Mouse (Mus musculus) layer of hippocampus, adult 2 months (tissue): Measurements from ENCODE around the gene Mb. TPM values are rescaled to one million over a fixed set of nuclear protein-coding genes. Genes with fewer than 3 reads are reported as not detected.
"Not testable (repeated sequence)": the region's sequence is repeated elsewhere in the genome, so short reads cannot be mapped to it uniquely, and the experiment has no call there.

Experiments used
- DNase-seq, 2 experiments: peaks; one replicate each; pipeline ENCODE4 v3.0.0; 2022; ENCODE audit warnings: low spot score in 2 of 2
- H3K27ac ChIP-seq: fragments of 200-600 bp; 2 replicates; pipeline ENCODE4 v1.8.1; 2022
- H3K4me3 ChIP-seq: fragments of 200-600 bp; 2 replicates; pipeline ENCODE4 v1.8.1; 2022; ENCODE audit warnings: mild to moderate bottlenecking
- CTCF ChIP-seq: fragments of 200-600 bp; conservative IDR thresholded peaks from 2 replicates; pipeline ENCODE4 v1.8.1; 2022; ENCODE audit warnings: antibody characterized with exemption, mild to moderate bottlenecking, moderate library complexity
- total RNA-seq, 2 experiments: library from RNA; stranded (reverse); gene quantifications; 2 replicates each; pipeline ENCODE4 v1.2.3; 2021

Mb gene
- total RNA-seq, 2 experiments from 2014 or later = 0.49 TPM; not detected in 1

DNA sequence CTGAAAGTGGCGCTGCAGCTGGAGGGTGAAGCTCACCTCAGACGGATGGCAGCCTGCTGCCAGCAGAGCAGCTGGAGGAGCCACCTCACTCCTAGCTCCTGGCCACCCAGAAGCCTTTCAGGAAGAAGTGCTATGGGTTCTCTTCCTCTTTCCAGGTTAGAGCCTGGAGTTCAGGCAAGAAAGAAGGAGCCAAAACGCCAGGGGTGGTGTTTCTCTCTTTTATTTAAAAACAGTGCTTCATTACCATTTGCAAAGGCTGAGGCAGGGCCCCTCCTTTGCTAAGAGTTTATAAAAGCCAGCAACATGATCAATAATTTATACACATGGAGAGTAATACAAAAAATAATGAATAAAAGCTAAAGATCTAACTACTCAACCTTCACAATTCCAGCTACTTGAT is 28.3 kb upstream of the Mb start:
- no peak overlapping the region for H3K4me3 ChIP-seq
- TF ChIP-seq CTCF = no peak

DNA sequence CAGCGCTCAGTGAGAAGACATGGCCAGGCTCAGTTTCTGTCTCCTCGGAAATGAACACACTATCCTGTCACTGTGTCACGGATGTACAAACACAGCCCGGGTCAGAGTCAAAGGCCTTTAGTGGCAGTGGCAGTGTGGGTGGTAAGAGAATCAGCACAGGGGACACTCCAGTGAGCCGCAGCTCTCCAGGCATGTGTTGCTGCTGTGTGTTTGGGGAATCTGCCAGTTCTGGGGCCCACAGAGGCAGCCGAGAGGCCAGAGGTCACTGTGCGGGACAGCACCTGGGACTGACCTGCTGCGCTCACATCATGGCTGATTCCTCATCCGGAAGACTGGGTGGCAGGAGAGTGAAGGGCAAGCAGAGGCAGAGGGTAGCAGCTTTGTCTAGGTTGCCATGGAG is 27.4 kb upstream of the Mb start:
- H3K4me3 ChIP-seq = no peak overlapping the region
- no peak for TF ChIP-seq CTCF
- DNase-seq = no peak
- H3K27ac ChIP-seq = peak overlapping the region; percentile 81

More for the DNA sequence above, 28.3 kb upstream of the Mb start:
- peak overlapping the region; percentile 81 for H3K27ac ChIP-seq
- DNase-seq = no peak

DNA sequence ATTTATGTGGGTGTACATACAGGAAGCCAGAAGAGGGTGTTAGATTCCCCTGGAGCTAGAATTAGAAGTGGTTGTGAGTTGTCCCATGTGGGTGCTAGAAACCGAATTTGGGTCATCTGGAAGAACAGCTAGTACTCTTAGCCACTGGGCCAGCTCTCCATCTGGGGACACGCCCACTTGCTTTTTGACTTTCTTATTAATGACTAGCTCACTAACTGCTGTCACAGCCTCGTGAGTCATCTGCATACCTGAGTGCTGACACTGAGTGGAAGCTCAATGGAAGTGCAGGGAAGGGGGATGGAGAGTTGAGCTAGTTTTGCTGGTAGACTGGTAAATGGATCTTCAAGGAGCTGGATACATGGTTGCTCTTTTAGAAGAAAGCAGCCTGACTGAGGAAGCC is 26.1 kb upstream of the Mb start:
- H3K4me3 ChIP-seq = no peak overlapping the region
- TF ChIP-seq CTCF = no peak
- DNase-seq = no peak
- H3K27ac ChIP-seq = peak overlapping the region; percentile 43; the same call in 1 of the 2 replicates

GRCm38 (mm10) chr15:77072556-77073163 is 22.2 kb upstream of the Mb start:
- no peak overlapping the region for H3K4me3 ChIP-seq
- peak overlapping the region; percentile 67 for H3K27ac ChIP-seq
- DNase-seq = no peak
- TF ChIP-seq CTCF = no peak

DNA sequence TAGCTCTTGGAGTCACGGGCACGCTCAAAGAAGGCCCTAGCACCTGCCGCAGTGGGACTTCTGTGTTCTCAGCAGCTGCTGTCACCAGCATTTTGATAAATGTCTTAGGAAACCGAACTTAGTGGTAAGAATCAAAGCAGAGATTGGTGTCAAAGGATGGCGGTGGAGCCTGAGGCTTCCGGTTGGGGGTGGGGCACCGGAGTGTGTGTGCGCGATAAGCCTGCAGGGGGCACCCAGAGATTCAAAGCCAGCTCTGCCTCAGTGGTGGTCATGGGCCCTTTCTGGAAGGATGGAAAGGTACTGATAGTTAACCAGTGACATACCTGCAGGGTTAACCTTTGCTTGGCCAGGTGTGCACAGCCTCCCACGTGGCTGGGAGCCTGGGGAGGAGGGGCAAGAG is 21.0 kb upstream of the Mb start:
- peak in 1 of 2 experiments; percentile 55 for DNase-seq
- no peak overlapping the region; the same call in 1 of the 2 replicates for H3K4me3 ChIP-seq

GRCm38 (mm10) chr15:77070745-77071268 is 20.3 kb upstream of the Mb start:
- DNase-seq = no peak
- Histone ChIP-seq H3K27ac (peak overlapping the region; percentile 67; the same call in 1 of the 2 replicates), H3K4me3 (no peak overlapping the region)
- TF ChIP-seq CTCF = no peak

More for the DNA sequence above, 21.0 kb upstream of the Mb start:
- peak; percentile 74 for TF ChIP-seq CTCF
- peak overlapping the region; percentile 67 for H3K27ac ChIP-seq

- H3K27ac ChIP-seq = peak overlapping the region; percentile 98
- no peak overlapping the region for H3K4me3 ChIP-seq
- no peak for TF ChIP-seq CTCF
- peak in 1 of 2 experiments; percentile 56 for DNase-seq
Measured at GRCm38 (mm10) chr15:77069019-77069418, 18.5 kb upstream of the Mb start.

DNA sequence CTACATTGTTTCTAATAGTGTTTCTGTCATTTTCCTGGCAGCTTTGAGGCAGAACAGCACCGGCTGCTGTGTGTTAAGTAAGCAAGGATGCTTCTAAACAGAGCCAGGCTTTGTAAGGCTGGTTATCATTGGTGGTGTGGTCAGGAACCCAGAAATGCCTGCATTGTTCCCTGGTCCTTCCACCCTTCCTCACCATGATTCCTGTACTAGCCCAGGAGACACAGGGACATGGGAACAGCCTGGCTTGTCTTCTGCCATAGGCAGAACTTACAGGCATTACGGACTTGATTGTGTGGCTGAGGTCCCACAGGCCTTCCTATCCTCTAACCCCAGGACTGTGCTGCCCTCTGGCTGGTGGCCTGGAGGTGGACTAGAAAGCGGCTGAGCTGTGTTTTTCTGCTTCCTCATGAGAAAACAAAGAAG is 18.0 kb upstream of the Mb start:
- no peak overlapping the region for H3K4me3 ChIP-seq
- H3K27ac ChIP-seq = peak overlapping the region; percentile 98
- peak; percentile 46 for TF ChIP-seq CTCF
- DNase-seq = peak in 1 of 2 experiments; percentile 58

GRCm38 (mm10) chr15:77066233-77066632 is 15.8 kb upstream of the Mb start:
- Histone ChIP-seq H3K4me3 (no peak overlapping the region), H3K27ac (peak overlapping the region; percentile 84)
- TF ChIP-seq CTCF = no peak
- peak in 1 of 2 experiments; percentile 56 for DNase-seq

DNA sequence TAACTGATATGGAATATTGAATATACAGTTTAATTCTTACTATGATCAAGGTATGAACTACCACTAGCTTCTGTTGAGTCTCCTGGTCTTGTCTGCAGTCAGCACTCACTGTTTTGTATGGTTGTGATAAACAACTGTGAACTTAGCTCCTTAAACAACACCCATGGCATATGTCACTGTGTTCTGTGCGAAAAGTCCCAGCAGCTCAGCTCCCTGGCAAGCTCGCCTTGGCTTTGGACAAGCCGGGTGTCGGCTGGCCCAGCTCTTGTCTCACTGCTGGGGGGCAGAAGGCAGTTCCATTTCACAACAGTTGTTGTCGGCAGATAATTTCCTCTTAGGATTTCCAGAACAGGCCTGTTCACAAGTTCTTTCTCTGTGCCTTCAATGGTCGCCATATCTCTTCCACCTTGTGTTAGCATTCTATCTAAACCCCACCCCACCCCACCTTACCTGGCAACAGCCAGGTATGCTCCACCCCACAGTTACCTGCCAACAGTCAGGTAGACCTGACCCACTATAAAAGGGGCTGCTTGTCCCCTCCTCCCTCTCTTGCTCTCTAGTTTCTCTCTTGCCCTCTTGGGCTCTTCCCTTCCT is 14.9 kb upstream of the Mb start:
- TF ChIP-seq CTCF = no peak

DNA sequence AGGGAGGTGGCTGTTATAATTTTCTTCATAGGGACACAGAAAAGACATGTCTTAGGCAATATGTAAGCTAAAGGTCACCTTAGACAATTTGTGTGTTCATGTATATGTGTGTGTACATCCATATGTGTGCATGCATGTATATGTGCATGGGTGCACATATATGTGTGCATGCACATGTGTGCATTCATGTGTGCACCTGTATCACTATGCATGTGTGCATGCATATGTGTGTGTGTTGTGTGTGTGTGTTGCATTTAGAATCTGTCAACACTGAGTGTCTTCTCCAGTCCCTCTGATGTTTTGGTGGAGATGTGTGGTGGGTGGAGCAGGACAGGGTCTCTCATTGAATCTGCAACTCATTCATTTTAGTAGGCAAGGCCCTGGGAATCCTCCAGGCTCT is 12.3 kb upstream of the Mb start:
- no peak overlapping the region for H3K27ac ChIP-seq
- H3K4me3 ChIP-seq = no peak overlapping the region
- no peak for DNase-seq
- no peak for TF ChIP-seq CTCF

More for the DNA sequence above, 14.9 kb upstream of the Mb start:
- DNase-seq = no peak
- Histone ChIP-seq H3K27ac (peak overlapping the region; percentile 32), H3K4me3 (no peak overlapping the region)

DNA sequence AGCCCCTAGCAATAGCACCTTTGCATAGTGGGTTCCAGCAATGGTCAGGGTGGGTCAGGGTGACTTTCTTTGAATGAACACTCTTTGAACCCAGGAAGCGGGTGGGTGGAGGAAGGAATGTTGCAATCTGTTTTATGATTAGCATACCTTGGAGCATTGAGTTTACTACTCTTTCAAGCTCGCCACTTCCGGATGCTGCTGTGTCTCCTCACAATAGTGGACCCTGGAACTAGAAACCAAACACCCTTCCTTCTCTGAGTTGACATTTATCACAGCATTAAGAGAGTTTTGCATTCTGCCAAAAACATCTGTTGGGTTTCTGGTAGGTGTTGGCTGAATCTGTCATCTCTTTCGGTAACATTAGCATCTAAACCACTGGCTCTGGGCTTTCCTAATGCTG is 8.9 kb upstream of the Mb start:
- not testable (repeated sequence) for H3K27ac ChIP-seq, H3K4me3 ChIP-seq, DNase-seq

GRCm38 (mm10) chr15:77058566-77058965 is 8.1 kb upstream of the Mb start:
- DNase-seq = no peak
- no peak overlapping the region for H3K27ac ChIP-seq
- no peak overlapping the region for H3K4me3 ChIP-seq
- no peak for TF ChIP-seq CTCF

- TF ChIP-seq CTCF = no peak
- DNase-seq = no peak
- Histone ChIP-seq H3K4me3 (no peak overlapping the region), H3K27ac (peak overlapping the region; percentile 19; the same call in 1 of the 2 replicates)
Measured at GRCm38 (mm10) chr15:77056791-77057051, 6.3 kb upstream of the Mb start.
